Mouse (Mus musculus) neural tube, embryonic 13.5 days (tissue): Measurements from ENCODE around the gene Zfp831. TPM values are rescaled to one million over a fixed set of nuclear protein-coding genes. Genes with fewer than 3 reads are reported as not detected.

ENCODE experiments used
- ATAC-seq: fragments of 200-750 bp; cut with Nextera tagmentation; 2 replicates; pipeline ENCODE4 v1.8.0; 2017; ENCODE audit warnings: low read depth, mild to moderate bottlenecking, moderate TSS enrichment, moderate library complexity
- H3K27ac ChIP-seq: fragments of 300-500 bp; sonication (generic); replicated peaks from 2 replicates; pipeline ENCODE4 v1.5.1; 2015; ENCODE audit warnings: moderate library complexity, mild to moderate bottlenecking, inconsistent platforms
- H3K27me3 ChIP-seq: fragments of 300-500 bp; sonication (generic); 2 replicates; pipeline ENCODE4 v1.6.1; 2015; ENCODE audit warnings: mild to moderate bottlenecking, inconsistent platforms
- H3K36me3 ChIP-seq: fragments of 300-500 bp; sonication (generic); 2 replicates; pipeline ENCODE4 v1.6.1; 2015; ENCODE audit warnings: mild to moderate bottlenecking, inconsistent platforms
- H3K4me1 ChIP-seq: fragments of 300-500 bp; sonication (generic); replicated peaks from 2 replicates; pipeline ENCODE4 v1.6.1; 2015; ENCODE audit warnings: inconsistent platforms
- H3K4me2 ChIP-seq: fragments of 300-500 bp; sonication (generic); 2 replicates; pipeline ENCODE4 v1.6.1; 2015; ENCODE audit warnings: inconsistent platforms, mild to moderate bottlenecking, moderate library complexity
- H3K4me3 ChIP-seq: fragments of 300-500 bp; sonication (generic); 2 replicates; pipeline ENCODE4 v1.5.1; 2015; ENCODE audit warnings: mild to moderate bottlenecking, inconsistent platforms
- H3K9ac ChIP-seq: fragments of 300-500 bp; sonication (generic); 2 replicates; pipeline ENCODE4 v1.6.1; 2015; ENCODE audit warnings: moderate library complexity, mild to moderate bottlenecking, inconsistent platforms
- H3K9me3 ChIP-seq: fragments of 300-500 bp; sonication (generic); 2 replicates; pipeline ENCODE4 v1.6.1; 2016; ENCODE audit warnings: inconsistent platforms
- WGBS: fragments of 180-500 bp; shearing (Covaris S2); methylation state at CpG from one replicate; pipeline ENCODE4 v1.1.7; 2015; 5-methylcytosine and 5-hydroxymethylcytosine counted together
- polyA plus RNA-seq: library from polyadenylated mRNA; unstranded; fragments of >200 nt; fragmentation: Nextera tagmentation; extraction: Ambion mirVana; gene quantifications from 2 replicates; pipeline ENCODE4 v1.2.1, GENCODE M21; 2015

Zfp831 gene
- polyA plus RNA-seq, 1 experiment from 2014 or later, result not detected

DNA sequence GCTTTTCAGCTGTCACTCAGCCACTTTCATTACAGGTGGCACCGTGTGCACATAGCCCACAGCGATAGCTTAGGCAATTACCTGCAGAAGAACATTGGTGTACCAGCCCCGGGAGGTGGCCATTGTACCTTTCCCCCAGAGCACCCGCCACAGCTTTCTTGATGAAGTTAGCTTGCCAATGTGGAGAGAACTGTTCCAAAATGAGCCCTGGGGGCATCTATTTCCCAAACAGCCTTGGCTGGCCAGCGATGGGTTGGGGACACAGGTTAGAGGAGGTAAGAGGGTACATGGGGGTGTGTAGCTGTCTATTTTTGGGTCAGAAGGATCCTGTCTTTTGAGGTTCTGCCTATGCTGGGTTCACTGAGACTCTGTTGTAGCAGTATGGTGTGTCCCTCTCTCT is 33.4 kb upstream of the Zfp831 start:
- Histone ChIP-seq H3K27ac (no peak overlapping the region), H3K4me2 (no peak overlapping the region), H3K4me3 (no peak overlapping the region), H3K27me3 (no peaks in the 10 kb centered on the region), H3K9ac (no peak overlapping the region), H3K4me1 (no peaks in the 10 kb centered on the region), H3K36me3 (no peaks in the 10 kb centered on the region), H3K9me3 (no peaks in the 10 kb centered on the region)
- no peak for ATAC-seq
- WGBS, result 92% methylated on average over 5 of the region's 5 CpGs

DNA sequence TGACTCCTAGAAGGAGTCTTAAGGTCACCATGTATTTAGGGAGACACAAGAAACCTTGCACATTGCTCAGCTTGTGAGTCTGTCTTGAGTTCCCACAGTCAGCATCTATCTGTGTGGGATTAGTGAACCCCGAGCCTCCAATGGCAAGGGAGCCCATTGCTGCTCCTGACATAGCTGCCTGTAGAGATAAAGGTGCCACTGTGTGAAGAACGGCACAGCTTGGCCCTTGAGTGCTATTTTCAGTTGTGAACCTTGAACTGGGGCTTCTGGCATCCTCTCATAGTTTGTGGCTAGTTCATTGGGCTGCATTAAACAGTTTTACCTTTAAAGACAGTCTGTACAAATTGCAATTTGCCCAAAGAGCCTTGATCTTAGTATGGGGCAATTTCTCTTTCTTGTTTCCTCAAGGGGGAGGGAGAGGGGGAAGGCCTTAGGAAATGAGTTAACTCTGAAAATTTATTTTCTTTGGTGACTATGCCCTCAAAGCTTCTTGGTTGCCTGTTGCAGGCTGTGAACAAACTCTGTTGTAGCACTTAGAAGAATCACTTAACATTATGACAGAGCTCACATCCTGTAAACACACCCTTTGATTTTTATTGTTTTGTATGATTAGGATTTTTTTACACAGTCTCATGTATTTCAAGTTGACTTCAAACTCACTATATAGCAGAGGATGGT is 30.8 kb upstream of the Zfp831 start:
- 81% methylated on average over 2 of the region's 2 CpGs for whole genome bisulfite sequencing
- Histone ChIP-seq H3K9me3 (no peaks in the 10 kb centered on the region), H3K4me1 (no peaks in the 10 kb centered on the region), H3K4me3 (no peak overlapping the region), H3K27me3 (no peaks in the 10 kb centered on the region), H3K9ac (no peak overlapping the region), H3K27ac (no peak overlapping the region), H3K36me3 (no peaks in the 10 kb centered on the region), H3K4me2 (no peak overlapping the region)
- no peak for ATAC-seq

GRCm38 (mm10) chr2:174613221-174613620 is 30.1 kb upstream of the Zfp831 start:
- Histone ChIP-seq H3K9me3 (no peaks in the 10 kb centered on the region), H3K27ac (no peak overlapping the region), H3K27me3 (no peaks in the 10 kb centered on the region), H3K4me2 (no peak overlapping the region), H3K9ac (no peak overlapping the region), H3K4me1 (no peaks in the 10 kb centered on the region), H3K36me3 (no peaks in the 10 kb centered on the region), H3K4me3 (no peak overlapping the region)
- WGBS, result 91% methylated on average over 8 of the region's 8 CpGs
- no peak for ATAC-seq

- Histone ChIP-seq H3K27ac (no peak overlapping the region), H3K4me2 (no peak overlapping the region), H3K27me3 (no peaks in the 10 kb centered on the region), H3K36me3 (no peaks in the 10 kb centered on the region), H3K4me1 (no peaks in the 10 kb centered on the region), H3K9me3 (no peaks in the 10 kb centered on the region), H3K4me3 (no peak overlapping the region), H3K9ac (no peak overlapping the region)
- WGBS, result 86% methylated on average over 11 of the region's 11 CpGs
- no peak for ATAC-seq
Observed at GRCm38 (mm10) chr2:174613921-174614441, 29.4 kb upstream of the Zfp831 start.

DNA sequence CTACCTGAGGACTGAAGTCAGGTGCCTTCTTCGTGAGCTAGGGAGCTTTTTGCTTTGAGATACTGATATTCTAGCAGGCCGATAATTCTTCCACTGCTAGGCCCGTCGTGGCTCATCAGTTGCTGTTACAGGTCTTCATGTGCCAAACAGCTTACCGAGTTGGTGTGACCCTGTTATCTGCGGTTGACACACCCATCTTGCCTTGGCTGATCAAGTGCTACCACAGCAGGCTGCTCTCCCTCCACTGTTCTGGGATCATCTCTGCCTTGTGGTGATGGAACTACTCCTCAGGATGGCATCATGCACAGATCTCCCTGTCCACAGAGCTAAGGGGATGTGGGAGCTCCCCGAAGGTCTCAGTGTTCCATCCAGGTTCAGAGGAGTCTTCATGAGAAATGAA is 21.5 kb upstream of the Zfp831 start:
- H3K9ac ChIP-seq, result no peak overlapping the region
- H3K4me2 ChIP-seq, result no peak overlapping the region
- H3K4me1 ChIP-seq, result no peaks in the 10 kb centered on the region
- no peak overlapping the region for H3K27ac ChIP-seq
- 90% methylated on average over 7 of the region's 7 CpGs for WGBS
- no peak overlapping the region for H3K4me3 ChIP-seq
- ATAC-seq, result no peak
- no peaks in the 10 kb centered on the region for H3K9me3 ChIP-seq
- H3K36me3 ChIP-seq, result no peaks in the 10 kb centered on the region
- no peaks in the 10 kb centered on the region for H3K27me3 ChIP-seq

DNA sequence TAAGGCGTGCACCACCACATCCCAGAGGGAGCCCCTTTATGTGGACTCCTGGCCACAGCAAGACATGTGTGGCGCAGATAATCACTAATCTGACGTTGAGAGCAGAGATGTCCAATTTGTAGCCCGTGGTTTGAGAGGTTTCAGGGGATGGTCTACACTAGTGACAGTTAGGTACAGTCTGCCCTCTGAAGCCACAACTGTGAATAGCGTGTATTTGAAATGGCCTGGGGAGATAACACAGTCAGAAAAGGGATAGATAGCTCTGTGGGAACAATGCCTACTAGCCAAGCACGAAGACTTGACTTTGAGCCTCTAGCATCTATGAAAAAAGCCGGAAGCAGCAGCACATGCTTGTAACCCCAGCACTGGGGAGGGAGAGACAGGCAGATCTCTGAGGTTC is 18.9 kb upstream of the Zfp831 start:
- 83% methylated on average over 7 of the region's 7 CpGs for WGBS

GRCm38 (mm10) chr2:174627021-174627420 is 16.3 kb upstream of the Zfp831 start:
- 89% methylated on average over 8 of the region's 8 CpGs for WGBS

More for the DNA sequence above, 18.9 kb upstream of the Zfp831 start:
- Histone ChIP-seq H3K27me3 (no peaks in the 10 kb centered on the region), H3K36me3 (no peaks in the 10 kb centered on the region), H3K9ac (no peak overlapping the region), H3K4me1 (no peaks in the 10 kb centered on the region; the same call in 1 of the 2 replicates), H3K9me3 (no peaks in the 10 kb centered on the region), H3K4me3 (no peak overlapping the region), H3K4me2 (no peak overlapping the region), H3K27ac (no peak overlapping the region)
- no peak for ATAC-seq

DNA sequence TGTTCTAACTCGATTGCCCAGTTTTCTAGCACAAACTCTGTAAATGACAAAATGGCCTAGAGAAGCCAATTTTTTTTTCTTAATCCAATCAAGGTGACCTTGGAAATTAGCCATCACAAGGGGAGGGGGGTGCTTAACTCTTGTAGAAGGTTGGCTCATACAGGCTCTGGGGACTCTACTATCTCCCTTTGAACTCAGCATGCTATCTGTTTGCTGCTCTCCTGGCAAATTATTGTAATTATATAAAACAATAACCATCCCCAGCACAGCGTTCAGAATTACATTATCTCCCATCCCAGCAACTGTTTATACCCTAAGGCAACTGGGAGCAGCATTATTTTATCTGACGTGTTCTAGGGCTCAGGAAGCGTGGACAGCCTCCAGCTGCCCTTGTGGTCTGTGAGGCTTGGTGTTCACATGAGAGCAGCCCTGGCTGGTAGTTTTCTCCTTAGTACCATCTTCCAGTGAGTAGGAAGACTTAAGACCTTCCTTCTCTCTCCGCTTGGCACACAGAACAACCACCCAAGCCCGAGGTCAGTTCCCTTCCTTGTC is 14.0 kb upstream of the Zfp831 start:
- H3K27ac ChIP-seq, result no peak overlapping the region
- H3K4me2 ChIP-seq, result no peak overlapping the region
- ATAC-seq, result no peak
- no peaks in the 10 kb centered on the region for H3K9me3 ChIP-seq
- H3K4me1 ChIP-seq, result no peaks in the 10 kb centered on the region; the same call in 1 of the 2 replicates
- H3K36me3 ChIP-seq, result no peaks in the 10 kb centered on the region
- no peak overlapping the region for H3K9ac ChIP-seq
- no peak overlapping the region for H3K4me3 ChIP-seq
- 64% methylated on average over 6 of the region's 6 CpGs for WGBS
- H3K27me3 ChIP-seq, result no peaks in the 10 kb centered on the region

More at GRCm38 (mm10) chr2:174627021-174627420, 16.3 kb upstream of the Zfp831 start:
- H3K27me3 ChIP-seq, result no peaks in the 10 kb centered on the region
- H3K9me3 ChIP-seq, result no peaks in the 10 kb centered on the region
- no peaks in the 10 kb centered on the region for H3K36me3 ChIP-seq
- H3K9ac ChIP-seq, result no peak overlapping the region
- no peak overlapping the region for H3K4me2 ChIP-seq
- no peaks in the 10 kb centered on the region; the same call in 1 of the 2 replicates for H3K4me1 ChIP-seq
- H3K4me3 ChIP-seq, result no peak overlapping the region
- no peak for ATAC-seq
- no peak overlapping the region for H3K27ac ChIP-seq

- Histone ChIP-seq H3K9me3 (no peaks in the 10 kb centered on the region), H3K4me2 (no peak overlapping the region), H3K4me3 (no peak overlapping the region), H3K9ac (no peak overlapping the region), H3K36me3 (no peaks in the 10 kb centered on the region), H3K4me1 (no peaks in the 10 kb centered on the region), H3K27me3 (no peaks in the 10 kb centered on the region), H3K27ac (no peak overlapping the region)
- ATAC-seq, result no peak
- WGBS, result 57% methylated on average over 1 of the region's 1 CpGs
Observed at GRCm38 (mm10) chr2:174636750-174637149, 6.6 kb upstream of the Zfp831 start.

- no peak overlapping the region for H3K9ac ChIP-seq
- H3K36me3 ChIP-seq, result no peaks in the 10 kb centered on the region
- H3K27me3 ChIP-seq, result no peaks in the 10 kb centered on the region
- H3K27ac ChIP-seq, result no peak overlapping the region
- ATAC-seq, result no peak
- H3K4me1 ChIP-seq, result no peaks in the 10 kb centered on the region
- no peak overlapping the region for H3K4me2 ChIP-seq
- peaks cover 8% of the 10 kb centered on the region; the same call in 1 of the 2 replicates for H3K9me3 ChIP-seq
- H3K4me3 ChIP-seq, result no peak overlapping the region
- WGBS, result 86% methylated on average over 10 of the region's 10 CpGs
Observed at GRCm38 (mm10) chr2:174644975-174645374, 1.6 kb downstream of the Zfp831 start.

DNA sequence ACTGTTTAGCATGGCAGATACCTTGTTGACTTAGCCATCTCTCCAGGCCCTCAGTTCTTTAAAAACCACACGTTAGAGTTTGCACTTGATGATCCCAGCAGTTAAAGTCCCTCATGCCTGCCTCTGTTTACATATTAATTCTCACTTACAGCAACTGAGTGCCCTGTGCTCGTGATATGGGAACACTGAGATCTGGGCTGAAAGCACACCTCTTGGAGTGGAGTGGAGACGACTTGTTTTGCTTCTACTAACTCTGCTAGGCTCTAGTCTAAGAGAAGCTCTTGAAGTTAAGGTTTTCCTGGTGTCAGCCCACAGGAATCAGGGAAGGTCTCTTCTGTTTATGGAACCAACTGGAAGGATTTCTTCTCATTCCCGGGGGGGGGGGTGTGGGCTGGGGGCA is 9.5 kb downstream of the Zfp831 start:
- Histone ChIP-seq H3K27me3 (no peaks in the 10 kb centered on the region), H3K9me3 (peaks cover 8% of the 10 kb centered on the region; the same call in 1 of the 2 replicates), H3K4me2 (no peak overlapping the region), H3K27ac (no peak overlapping the region), H3K9ac (no peak overlapping the region), H3K4me3 (no peak overlapping the region), H3K36me3 (no peaks in the 10 kb centered on the region), H3K4me1 (no peaks in the 10 kb centered on the region)
- ATAC-seq, result no peak
- WGBS, result 73% methylated on average over 4 of the region's 4 CpGs

- no peaks in the 10 kb centered on the region for H3K4me1 ChIP-seq
- WGBS, result 83% methylated on average over 5 of the region's 5 CpGs
- H3K27me3 ChIP-seq, result no peaks in the 10 kb centered on the region
- no peak overlapping the region for H3K27ac ChIP-seq
- H3K4me3 ChIP-seq, result no peak overlapping the region
- no peak for ATAC-seq
- H3K9me3 ChIP-seq, result no peaks in the 10 kb centered on the region
- H3K9ac ChIP-seq, result no peak overlapping the region
- H3K4me2 ChIP-seq, result no peak overlapping the region
- no peaks in the 10 kb centered on the region for H3K36me3 ChIP-seq
Observed at GRCm38 (mm10) chr2:174655341-174655740, 12.0 kb downstream of the Zfp831 start.
